Mouse (Mus musculus) small intestine, adult 2 months (tissue): ENCODE results near the gene Klhl5.

Source experiments
- CTCF ChIP-seq: fragments of 200-500 bp; IDR thresholded peaks from 2 replicates; pipeline ENCODE4 v1.5.1; 2012; ENCODE audit warnings: low read depth, mild to moderate bottlenecking, control low read depth, inconsistent platforms, low read length, moderate library complexity, mixed read lengths; ENCODE audit not compliant: insufficient replicate concordance, insufficient read length; ENCODE audit errors: extremely low read depth
- POLR2A ChIP-seq: fragments of 200-500 bp; IDR thresholded peaks from 2 replicates; pipeline ENCODE4 v1.6.1; 2012; ENCODE audit warnings: low read depth, mild to moderate bottlenecking, control low read depth, inconsistent platforms, low read length, moderate library complexity

- TF ChIP-seq CTCF (no peak), POLR2A (no peak)
These were observed 9.4 kb downstream of the Klhl5 start for GRCm38 (mm10) chr5:65116789-65117188.
